Mouse (Mus musculus) granulocyte monocyte progenitor cell, adult 5-6 weeks (primary cell): Measurements from ENCODE around the gene Clec2d. TPM values are rescaled to one million over a fixed set of nuclear protein-coding genes. Genes with fewer than 3 reads are reported as not detected.
"Not testable (repeated sequence)": the region's sequence is repeated elsewhere in the genome, so short reads cannot be mapped to it uniquely, and the experiment has no call there.

ENCODE experiments used
- ATAC-seq: replicated peaks from 2 replicates; pipeline ENCODE4 v1.8.0; 2016; ENCODE audit warnings: mild to moderate bottlenecking, moderate TSS enrichment, inconsistent platforms; ENCODE audit not compliant: poor library complexity, severe bottlenecking
- total RNA-seq, 2 experiments: library from RNA; stranded (forward) in 1 of 2; stranded (reverse) in 1 of 2; fragments of 200-712, 200-1000 nt in 1 of 2; fragments of >200 nt in 1 of 2; fragmentation: Nextera tagmentation in 1 of 2; gene quantifications; 2 replicates each; pipeline ENCODE4 v1.2.3; 2014 to 2017

Clec2d gene
- total RNA-seq, 2 experiments from 2014 or later, result 31.1 to 99.8 TPM

DNA sequence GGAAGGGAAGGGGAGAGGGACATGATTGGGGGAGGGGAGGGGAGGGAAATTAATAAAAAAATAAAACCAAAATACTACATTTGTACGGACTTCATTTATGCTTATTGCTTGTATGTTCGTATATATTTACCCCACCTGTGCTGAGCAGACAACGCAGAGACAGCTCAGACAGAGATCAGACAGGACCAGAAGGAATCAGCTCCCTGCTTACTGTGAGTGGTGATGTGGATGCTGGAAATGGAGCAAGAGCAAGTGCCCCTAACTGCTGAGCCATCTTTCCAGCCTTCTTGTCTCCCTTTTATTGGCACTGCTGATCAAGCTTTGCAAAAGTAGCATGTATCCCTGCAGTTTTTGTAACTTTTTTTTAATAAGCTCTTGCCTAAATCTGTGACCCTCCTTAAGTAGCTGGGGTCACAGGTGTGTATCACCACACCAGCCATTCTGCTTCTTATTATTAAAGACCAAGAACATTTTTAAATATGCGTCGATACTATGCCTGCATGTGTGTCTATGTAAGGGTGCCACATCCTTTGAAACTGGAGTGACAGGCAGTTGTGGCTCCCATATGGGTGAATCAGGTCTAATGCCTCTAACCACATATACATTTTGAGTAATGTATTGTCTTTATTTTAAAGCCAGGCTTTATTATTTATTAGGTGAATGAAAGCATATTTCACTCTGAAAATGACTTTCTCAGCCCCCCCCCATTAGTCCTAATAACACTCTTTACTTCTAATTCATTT is 6.2 kb downstream of the Clec2d start:
- no peak for ATAC-seq

DNA sequence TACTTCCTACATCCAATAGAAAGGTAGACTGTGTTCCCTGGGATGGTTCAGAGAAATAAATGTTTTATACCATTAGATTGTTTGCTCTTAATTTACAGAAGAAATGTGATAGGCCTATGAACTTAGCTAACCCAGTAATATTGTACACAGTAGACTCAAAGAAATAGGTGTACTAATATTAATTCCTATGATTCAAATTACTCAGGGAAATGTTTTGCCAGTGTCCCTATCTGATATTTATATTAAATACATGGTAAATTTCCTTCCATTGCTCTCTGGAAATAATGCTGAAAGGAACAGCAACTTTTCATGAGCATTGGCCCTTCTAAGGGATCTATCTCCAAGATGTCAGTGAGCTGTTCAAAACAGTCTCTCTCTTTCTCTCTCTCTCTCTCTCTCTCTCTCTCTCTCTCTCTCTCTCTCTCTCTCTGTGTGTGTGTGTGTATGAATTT is 6.8 kb downstream of the Clec2d start:
- ATAC-seq, result no peak

DNA sequence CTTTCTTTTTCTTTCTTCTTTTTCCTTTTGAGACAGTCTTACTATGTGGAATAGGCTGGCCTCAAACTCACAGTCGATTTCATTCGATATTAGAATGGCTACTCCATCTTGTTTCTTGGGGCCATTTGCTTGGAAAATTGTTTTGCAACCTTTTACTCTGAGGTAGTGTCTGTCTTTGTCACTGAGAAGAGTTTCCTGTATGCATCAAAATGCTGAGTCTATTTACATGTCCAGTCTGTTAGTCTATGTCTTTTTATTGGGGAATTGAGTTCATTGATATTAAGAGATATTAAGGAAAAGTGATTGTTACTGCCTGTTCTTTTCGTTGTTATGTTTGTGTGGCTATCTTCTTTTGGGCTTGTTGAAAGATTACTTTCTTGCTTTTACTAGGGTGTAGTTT is 7.4 kb downstream of the Clec2d start:
- not testable (repeated sequence) for ATAC-seq

DNA sequence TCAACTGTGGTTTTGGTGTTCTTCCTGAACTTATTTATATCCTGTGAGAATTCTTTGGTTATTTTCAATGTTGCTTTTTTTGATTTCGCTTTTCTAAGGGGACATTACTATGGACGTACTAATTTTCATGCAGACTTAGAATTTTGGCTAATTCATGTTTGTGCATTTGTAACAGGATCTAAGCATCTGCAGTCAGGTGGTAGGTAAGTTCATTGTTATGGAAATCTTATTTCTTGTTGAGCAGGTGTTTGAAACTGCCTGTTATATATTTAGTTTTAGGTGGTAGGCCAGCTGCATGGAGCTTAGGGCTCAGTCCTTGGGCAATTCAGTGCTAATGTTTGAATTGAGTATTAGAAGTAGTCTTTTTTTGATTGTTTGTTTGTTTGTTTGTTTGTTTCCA is 13.0 kb downstream of the Clec2d start:
- ATAC-seq, result no peak

DNA sequence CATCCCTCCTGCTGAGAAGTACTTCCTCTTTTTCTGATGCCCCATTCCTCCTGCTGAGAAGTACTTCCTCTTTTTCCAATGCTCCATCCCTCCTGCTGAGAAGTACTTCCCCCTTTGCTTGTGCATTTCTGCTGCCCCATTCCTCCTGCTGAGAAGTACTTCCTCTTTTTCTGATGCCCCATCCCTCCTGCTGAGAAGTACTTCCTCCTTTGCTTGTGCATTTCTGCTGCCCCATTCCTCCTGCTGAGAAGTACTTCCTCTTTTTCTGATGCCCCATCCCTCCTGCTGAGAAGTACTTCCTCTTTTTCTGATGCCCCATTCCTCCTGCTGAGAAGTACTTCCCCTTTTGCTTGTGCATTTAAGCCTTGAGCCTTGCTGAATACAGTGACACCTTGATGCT is 19.7 kb downstream of the Clec2d start:
- ATAC-seq, result not testable (repeated sequence)

DNA sequence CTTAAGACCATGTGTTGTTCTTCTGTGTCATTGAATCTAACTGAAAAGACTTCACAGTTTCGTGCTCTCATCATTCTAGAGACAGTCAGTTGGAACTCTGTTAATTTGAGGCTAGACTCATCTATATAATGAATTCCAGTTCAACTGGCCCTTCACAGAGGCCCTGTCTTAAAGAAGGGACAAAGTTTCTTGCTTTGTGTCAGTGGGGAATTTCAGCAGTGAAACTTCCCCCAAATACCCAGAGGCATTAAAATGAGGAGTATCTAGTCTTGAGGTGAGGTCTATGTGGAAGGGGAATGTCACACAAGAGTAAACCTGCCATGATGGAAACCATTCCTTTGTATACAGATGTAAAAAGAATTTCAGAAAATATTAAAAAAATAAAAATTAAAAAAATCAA is 21.9 kb downstream of the Clec2d start:
- ATAC-seq, result no peak

DNA sequence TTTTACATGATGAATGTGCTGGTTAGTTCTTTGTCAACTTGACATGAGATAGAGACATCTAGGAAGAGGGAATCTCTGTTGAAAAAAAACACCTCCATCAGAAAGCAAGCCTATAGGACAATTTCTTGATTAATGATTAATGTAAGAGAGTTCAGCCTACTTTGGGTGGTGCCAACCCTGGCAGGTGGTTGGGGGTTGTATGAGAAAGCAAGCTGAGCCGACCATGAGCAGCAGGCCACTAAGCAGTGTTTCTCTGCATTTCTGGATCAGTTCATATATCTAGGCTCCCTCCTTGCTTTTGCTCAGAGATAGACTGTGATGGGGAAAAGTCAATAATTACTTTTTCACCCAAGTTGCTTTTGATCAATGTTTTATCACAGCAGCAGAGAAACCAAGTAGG is 23.9 kb downstream of the Clec2d start:
- ATAC-seq, result no peak

DNA sequence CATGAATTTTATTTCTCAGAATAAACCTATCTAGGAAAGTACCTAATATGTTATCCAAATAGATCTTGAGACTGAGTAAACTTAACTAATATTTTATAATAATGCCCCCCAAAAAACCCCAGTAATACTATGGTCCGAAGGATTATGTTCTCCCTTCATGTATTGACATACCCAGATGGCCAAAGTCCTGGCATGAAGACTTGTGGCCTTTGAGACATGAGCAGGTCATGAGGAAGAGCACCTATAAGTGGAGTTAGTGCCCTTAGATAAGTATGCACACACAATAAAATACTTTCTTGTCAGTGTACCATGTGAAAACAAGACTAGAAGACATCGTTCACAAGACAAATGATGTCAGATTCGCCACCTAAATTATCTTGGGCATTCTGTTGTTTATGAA is 24.4 kb downstream of the Clec2d start:
- no peak for ATAC-seq

DNA sequence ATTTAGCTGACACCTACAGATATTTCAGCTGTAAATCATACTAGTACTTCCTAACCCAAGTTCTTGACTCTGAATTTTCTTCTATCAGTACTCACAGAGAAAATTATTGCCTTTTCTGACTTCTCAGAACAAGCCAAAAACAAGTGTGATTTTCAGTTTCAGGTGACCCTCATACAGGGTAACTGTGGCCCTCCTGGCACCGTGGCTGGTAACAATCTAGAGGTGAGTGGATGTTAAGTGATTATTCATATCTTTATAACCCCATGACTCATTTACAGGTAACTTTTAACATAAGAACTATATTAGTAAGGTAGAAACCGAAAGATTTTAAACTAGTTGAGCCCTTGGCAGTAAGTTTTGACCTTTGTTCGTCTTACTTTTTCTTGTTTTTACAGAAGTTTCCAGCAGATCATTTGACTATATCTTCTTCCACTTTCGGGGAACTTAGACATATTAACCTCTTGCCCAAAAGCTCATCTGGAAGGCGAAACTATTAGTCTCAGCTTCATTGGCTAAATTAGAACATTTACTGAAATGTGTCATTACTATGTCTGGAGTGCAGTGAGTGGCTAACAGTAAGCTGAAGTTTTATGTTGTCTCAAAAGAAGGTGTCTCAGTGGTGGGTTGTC is 28.6 kb downstream of the Clec2d start:
- ATAC-seq, result no peak

DNA sequence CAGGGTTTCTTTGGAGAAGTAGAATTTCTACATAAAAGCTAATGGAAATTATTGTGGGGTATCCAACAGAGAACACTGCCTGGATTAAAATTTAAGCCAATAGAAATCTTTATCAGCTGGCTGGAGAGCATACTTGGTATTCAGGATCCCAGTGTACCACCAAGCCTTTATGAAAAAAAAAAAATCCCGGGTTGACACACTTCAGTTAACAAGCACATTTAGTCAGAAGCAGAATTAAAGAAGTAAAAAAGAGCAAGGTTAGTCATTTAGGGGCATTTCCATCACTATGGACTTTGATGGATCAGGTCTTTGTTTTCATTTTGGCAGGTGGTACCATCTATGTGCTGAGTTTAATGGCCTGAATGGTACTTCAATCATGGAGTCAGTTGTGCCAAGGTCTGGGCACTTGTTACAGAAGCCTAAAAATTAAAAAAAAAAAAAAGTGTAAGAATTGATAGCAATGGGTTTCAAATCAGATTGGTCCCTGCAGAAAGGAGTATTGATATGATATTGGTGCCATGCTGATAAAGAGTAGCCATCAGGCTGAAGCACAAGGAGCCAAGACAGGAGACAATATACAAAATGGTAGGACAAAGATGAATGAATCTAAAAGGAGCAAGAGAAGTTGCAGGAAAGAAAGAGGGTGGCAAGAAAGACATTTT is 29.5 kb downstream of the Clec2d start:
- ATAC-seq, result no peak

DNA sequence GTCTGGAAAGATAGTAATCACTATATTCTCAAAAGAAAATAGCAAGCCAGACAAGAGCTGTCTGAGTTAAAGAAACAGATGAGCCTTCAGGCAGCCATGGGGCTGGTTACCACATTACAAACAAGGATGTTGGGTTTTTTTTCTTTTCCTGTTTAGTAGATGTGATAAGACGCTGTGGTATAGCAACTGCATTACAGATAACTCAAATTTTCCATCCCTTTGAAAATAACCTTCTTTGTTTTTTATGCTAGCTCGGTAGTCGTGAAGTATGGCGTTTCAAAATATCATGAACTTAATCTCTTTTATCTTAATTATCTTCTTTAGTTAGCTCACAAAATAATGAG is 30.0 kb downstream of the Clec2d start:
- peak; percentile 55; the same call in 1 of the 2 replicates for ATAC-seq

DNA sequence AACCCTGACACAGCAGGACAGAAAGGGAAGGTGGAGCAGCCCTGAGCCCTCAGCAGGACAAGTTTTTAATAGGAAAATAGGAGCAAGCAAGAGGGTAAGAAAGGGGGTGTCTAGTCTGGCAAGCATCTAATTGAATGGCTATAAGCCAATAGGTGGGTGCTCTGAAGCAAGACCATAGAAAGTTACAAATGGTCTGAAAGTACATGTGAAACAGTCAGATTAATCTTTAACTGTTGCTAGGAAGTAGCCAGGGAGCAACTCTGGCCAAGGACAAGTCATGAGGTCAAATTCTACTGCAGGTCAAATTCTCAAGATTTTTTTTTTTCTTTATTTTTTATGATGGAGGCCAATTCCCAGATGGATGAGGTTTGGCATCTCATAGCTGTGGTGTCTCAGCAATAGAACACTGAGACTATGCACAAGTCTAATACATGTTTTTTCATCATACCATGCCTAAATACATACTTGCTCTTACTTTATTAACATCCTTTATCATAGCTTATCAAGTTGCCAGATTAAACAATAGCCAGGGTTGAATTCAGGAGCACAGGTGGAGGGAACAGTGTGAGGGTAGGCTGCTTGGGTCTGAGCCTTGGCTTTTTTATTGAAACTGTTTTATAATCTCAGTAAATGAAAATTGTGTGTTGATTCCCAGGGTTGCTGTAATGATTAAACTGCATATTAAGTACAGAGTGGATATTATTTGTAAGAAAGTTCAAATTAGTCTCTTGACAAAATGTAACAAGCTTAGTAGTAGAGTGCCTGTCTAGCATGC is 32.2 kb downstream of the Clec2d start:
- ATAC-seq, result no peak

DNA sequence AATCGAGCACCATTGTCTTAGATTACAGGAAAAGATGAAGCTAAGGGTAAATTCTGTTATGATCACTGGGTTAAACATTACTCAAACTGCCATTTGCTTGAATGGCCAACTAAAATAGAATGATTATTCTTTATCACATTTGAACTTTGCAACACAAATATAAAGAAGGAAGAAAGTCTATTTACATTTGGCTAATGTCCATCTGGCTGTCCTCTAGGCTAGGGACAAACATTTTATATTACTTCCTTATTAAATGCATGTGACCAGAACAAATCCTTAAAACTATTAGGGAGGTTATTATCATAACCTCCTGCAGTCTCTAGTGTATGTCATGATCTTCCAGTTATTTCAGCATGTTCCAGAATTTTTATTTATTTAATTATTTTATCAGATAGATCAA is 33.1 kb downstream of the Clec2d start:
- no peak for ATAC-seq

DNA sequence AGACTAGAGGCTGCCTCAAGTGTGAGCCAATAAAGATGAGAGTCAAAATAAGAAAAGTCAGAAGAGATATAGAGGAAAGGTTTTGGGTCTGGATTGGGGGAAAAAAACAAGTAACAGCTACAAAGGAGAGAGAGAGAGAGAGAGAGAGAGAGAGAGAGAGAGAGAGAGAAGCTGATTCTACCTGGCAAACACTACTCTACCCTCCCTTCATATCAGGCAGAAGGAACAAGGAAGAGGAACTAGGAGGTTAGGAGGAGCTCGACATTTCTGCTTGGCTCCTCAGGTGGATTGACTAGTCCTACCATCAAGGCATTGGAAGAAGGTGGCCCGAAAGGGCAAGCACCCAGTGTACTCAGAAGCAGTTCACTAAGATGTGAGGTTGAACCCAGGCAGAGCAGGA is 33.8 kb downstream of the Clec2d start:
- ATAC-seq, result no peak

DNA sequence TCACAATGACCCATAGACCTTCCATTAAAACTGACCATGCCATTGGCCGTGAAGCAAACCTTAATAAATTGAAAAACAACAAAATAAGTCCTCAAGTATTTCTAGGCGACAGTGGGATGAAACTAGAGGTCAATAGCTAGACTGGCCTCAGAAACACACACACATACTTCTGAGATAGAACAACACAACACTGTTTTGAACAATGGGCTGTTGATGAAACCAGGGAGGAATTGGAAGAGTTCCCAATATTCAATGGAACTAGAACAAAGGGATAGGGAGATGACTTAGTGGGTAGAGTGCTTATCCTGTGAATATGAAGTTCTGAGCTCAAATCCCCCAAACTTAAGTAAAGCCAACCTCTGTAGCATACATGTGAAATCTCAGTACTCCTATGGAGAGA is 34.6 kb downstream of the Clec2d start:
- no peak for ATAC-seq

DNA sequence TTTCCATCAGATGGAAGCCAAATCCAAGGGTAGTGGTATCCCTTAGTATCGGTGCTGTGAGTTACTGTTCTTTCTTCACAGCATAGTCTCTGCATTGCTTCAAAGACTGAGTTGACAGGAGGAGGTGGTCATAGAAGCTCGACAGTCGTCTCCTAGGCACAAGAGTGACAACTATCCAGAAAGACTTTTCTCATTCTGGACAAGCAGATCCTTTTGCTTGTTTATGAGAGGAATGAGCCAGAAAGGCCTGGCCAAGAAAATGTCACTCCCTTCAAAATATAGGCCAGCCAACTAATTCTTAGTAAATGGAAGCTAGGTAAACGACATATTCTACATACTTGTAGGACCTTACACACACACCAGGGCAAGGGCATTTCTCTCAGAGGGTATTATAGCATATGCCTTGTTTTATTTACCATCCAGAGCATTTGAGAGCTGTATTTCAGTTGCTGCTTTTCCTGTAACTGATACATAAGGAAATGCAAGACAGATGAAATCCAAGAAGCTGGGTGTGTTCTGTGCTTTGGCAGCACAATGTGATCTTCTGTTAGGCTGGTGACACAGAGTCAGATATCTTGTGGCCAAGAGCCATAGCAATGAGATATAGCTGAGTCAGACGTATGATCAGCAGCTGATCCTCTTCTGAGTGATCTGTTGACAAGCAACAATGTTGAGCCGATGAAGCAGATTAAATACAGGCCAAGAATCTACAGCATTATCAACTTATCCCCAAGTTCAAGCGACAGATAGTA is 35.6 kb downstream of the Clec2d start:
- ATAC-seq, result no peak

DNA sequence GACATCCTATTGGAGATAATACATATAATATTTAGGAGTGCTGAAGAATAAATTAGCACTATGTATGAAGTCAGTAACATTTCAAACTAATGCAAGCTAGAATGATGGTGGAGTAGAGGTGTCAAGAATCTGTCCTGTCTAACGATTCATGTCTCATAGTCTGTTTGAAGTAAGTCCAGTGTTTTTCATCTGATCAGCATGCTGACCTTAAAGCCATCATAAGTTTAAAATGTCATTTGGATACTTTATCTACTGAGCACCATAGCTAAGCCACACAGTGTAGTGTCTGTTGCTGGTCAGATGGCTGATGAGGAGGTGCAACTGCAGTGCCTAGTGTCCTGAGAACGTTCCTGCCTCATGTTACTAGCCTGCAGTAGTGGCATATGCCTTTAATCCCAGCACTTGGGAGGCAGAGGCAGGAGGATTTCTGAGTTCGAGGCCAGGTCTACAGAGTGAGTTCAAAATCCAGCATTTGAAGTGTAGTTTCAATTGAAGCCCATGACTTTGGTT is 36.4 kb downstream of the Clec2d start:
- ATAC-seq, result no peak

DNA sequence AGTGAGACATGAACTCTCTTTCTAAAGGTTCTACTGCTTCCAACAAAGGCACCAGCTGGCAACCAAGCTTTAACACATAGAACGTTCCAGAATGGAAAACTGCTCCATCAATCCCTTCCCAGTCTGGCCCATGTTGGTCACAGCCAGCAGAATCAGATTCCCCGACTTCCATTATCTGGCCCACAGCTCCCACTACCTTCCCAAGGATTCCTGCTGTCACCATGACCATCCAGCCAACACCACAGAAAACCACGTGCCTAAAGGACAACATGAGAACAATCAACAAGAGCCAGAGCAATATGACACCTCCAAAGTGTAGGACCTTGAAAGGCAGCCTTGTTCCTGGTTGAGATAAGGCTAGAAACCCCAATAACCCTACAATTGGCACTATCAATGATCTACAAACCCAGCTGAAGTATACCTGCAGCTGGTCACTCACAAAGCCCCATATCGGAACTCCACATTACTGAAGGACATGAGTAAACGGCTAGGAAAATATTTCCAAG is 37.8 kb downstream of the Clec2d start:
- ATAC-seq, result no peak

DNA sequence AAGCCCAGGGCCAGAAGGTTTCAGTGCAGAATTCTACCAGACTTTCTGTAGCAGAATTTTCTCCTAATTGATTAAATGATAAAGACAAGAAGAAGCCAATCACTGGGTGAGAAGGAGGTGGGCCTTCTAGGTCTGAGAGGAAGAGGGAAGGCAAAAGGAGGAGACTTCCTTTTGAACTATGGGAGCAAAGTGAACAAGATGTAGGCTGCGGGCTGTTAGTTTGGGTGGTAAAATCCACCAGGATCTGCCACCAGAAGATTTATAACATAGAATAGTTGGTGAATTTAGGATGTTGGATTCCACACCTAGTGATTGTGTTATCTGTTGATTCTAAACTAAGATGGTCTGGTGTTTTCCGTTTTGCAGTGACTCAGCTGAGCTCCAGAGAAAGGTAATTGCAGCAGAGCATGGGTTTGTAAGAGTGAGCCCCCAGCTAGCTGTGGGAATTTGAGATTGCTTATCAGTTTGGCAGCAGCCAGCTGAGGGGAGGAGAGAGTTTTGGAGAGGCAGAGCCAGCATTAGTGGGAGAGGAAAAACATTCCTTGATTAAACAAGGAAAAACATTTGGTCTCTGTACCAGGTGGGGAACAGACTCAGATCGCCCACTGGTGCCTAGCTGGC is 39.6 kb downstream of the Clec2d start:
- ATAC-seq, result no peak
